Mouse (Mus musculus) limb, embryonic 15.5 days (tissue): Measurements from ENCODE around the gene Atp6v1g3. TPM values are rescaled to one million over a fixed set of nuclear protein-coding genes. Genes with fewer than 3 reads are reported as not detected.

Source experiments
- ATAC-seq: fragments of 200-750 bp; cut with Nextera tagmentation; 2 replicates; pipeline ENCODE4 v1.8.0; 2017; ENCODE audit warnings: low read depth, moderate TSS enrichment; ENCODE audit not compliant: insufficient number of reproducible peaks, low FRiP score, low TSS enrichment
- H3K27ac ChIP-seq: fragments of 300-500 bp; sonication (generic); 2 replicates; pipeline ENCODE4 v1.5.1; 2015; ENCODE audit warnings: moderate library complexity, mild to moderate bottlenecking, inconsistent platforms
- H3K27me3 ChIP-seq: fragments of 300-500 bp; sonication (generic); 2 replicates; pipeline ENCODE4 v1.6.1; 2015; ENCODE audit warnings: inconsistent platforms
- H3K36me3 ChIP-seq: fragments of 300-500 bp; sonication (generic); 2 replicates; pipeline ENCODE4 v1.6.1; 2015; ENCODE audit warnings: inconsistent platforms
- H3K4me1 ChIP-seq: fragments of 300-500 bp; sonication (generic); 2 replicates; pipeline ENCODE4 v1.6.1; 2015; ENCODE audit warnings: inconsistent platforms
- H3K4me2 ChIP-seq: fragments of 300-500 bp; sonication (generic); 2 replicates; pipeline ENCODE4 v1.6.1; 2015; ENCODE audit warnings: mild to moderate bottlenecking, inconsistent platforms
- H3K4me3 ChIP-seq: fragments of 300-500 bp; sonication (generic); 2 replicates; pipeline ENCODE4 v1.5.1; 2015; ENCODE audit warnings: mild to moderate bottlenecking, inconsistent platforms
- H3K9ac ChIP-seq: fragments of 300-500 bp; sonication (generic); 2 replicates; pipeline ENCODE4 v1.6.1; 2015; ENCODE audit warnings: inconsistent platforms
- H3K9me3 ChIP-seq: fragments of 300-500 bp; sonication (generic); 2 replicates; pipeline ENCODE4 v1.6.1; 2016; ENCODE audit warnings: inconsistent platforms
- WGBS: fragments of 180-500 bp; shearing (Covaris S2); methylation state at CpG from one replicate; pipeline ENCODE4 v1.1.7; 2015; 5-methylcytosine and 5-hydroxymethylcytosine counted together
- polyA plus RNA-seq: library from polyadenylated mRNA; unstranded; fragments of >200 nt; fragmentation: Nextera tagmentation; extraction: Ambion mirVana; gene quantifications from 2 replicates; pipeline ENCODE4 v1.2.1, GENCODE M21; 2015

Gene Atp6v1g3
- polyA plus RNA-seq, 1 experiment from 2014 or later, result 0.08 TPM

GRCm38 (mm10) chr1:138294487-138294886 is 20.9 kb downstream of the Atp6v1g3 start:
- Histone ChIP-seq H3K4me2 (no peak overlapping the region), H3K27me3 (no peaks in the 10 kb centered on the region), H3K4me3 (no peak overlapping the region), H3K9ac (no peak overlapping the region), H3K4me1 (no peaks in the 10 kb centered on the region), H3K27ac (no peak overlapping the region), H3K9me3 (no peaks in the 10 kb centered on the region), H3K36me3 (no peaks in the 10 kb centered on the region)
- WGBS, result 82% methylated on average over 5 of the region's 5 CpGs
- ATAC-seq, result no peak

- Histone ChIP-seq H3K4me2 (no peak overlapping the region), H3K4me3 (no peak overlapping the region), H3K9me3 (no peaks in the 10 kb centered on the region), H3K9ac (no peak overlapping the region), H3K27me3 (no peaks in the 10 kb centered on the region), H3K27ac (no peak overlapping the region), H3K36me3 (no peaks in the 10 kb centered on the region), H3K4me1 (no peaks in the 10 kb centered on the region)
- no peak for ATAC-seq
- WGBS, result 20% methylated on average over 2 of the region's 2 CpGs
Measured at GRCm38 (mm10) chr1:138298156-138298555, 24.6 kb downstream of the Atp6v1g3 start.

DNA sequence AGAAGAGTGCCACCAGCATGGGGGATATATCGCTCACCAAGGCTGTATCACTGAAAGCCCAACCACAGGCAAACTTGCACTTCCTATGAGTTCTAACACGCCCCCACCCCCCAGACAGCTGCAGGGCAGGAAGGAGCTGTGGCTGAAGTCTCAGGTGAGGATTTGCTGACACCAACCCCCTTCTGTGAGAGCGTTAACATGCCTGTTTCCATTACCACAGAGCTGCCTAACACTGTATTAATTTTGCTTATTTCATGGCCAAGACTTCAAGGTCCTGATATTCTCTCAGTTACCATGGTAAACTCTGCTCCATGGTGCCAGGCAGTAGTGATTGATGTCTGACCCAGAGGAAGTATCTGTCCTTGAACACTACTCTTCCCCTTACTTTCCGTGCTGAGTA is 26.0 kb downstream of the Atp6v1g3 start:
- Histone ChIP-seq H3K36me3 (no peaks in the 10 kb centered on the region), H3K9me3 (no peaks in the 10 kb centered on the region), H3K27ac (no peak overlapping the region), H3K9ac (no peak overlapping the region), H3K27me3 (no peaks in the 10 kb centered on the region), H3K4me2 (no peak overlapping the region), H3K4me1 (no peaks in the 10 kb centered on the region), H3K4me3 (no peak overlapping the region)
- WGBS, result 64% methylated on average over 4 of the region's 4 CpGs
- ATAC-seq, result no peak

DNA sequence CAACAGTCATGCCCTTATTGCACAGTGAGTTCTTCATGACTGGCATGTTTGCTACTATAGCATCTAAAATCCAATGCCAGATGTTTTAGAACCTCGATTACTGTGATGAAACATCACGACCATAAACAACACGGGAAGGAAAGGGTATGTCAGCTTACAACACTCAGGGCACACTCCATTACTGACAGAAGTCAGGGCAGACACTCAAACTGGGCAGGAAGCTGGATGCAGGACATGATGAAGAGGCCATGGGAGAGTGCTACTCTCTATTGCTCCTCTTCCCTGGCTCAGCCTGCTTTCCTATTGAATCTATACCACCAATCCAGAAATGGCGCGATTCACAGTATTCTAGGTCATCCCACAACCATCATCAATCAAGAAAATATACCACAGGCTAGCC is 28.4 kb downstream of the Atp6v1g3 start:
- no peaks in the 10 kb centered on the region for H3K9me3 ChIP-seq

DNA sequence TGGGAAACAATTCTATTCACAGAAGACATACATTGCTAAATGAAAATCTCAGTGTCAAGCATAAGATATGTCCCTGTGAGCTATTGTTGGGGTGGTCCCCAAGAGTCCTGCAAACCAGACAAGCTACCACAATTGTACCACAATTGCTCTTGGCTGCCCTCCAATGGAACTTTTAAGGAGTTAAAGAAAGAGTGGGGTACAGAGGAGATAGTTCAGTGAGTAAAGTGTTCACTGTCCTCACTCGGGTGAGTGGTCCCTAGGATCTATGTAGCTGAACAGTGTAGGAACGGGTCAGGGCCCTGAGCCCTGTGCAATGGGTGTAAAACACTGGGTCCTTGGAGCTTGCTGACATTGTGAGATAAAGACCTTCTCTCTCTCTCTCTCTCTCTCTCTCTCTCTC is 29.2 kb downstream of the Atp6v1g3 start:
- no peaks in the 10 kb centered on the region for H3K27me3 ChIP-seq

More for the DNA sequence above, 28.4 kb downstream of the Atp6v1g3 start:
- H3K9ac ChIP-seq, result no peak overlapping the region
- H3K27me3 ChIP-seq, result no peaks in the 10 kb centered on the region
- no peak overlapping the region for H3K4me2 ChIP-seq
- H3K36me3 ChIP-seq, result no peaks in the 10 kb centered on the region
- H3K27ac ChIP-seq, result no peak overlapping the region
- no peaks in the 10 kb centered on the region for H3K4me1 ChIP-seq
- no peak overlapping the region for H3K4me3 ChIP-seq
- no peak for ATAC-seq
- 77% methylated on average over 5 of the region's 5 CpGs for WGBS

DNA sequence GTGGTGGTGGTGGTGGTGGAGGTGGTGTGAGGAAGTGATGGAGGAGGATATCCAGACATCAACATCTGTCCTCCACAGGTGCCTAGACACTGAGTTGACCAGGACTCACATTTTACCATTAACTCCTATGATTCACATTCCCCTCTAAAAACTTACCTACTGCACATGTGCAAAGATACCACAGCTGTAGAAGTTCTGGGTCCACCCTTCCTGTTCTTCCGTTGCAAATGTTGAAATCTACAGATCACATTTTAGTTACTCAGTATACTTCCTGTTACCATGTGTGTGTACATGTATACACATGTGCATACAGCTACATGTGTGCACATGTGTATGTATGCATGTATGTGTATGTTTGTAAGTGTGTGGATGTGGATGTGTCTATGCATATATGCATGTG is 29.8 kb downstream of the Atp6v1g3 start:
- Histone ChIP-seq H3K4me2 (no peak overlapping the region), H3K4me3 (no peak overlapping the region), H3K27me3 (no peaks in the 10 kb centered on the region), H3K9ac (no peak overlapping the region), H3K4me1 (no peaks in the 10 kb centered on the region), H3K36me3 (no peaks in the 10 kb centered on the region), H3K9me3 (no peaks in the 10 kb centered on the region), H3K27ac (no peak overlapping the region)
- no peak for ATAC-seq
- WGBS, result 80% methylated on average over 1 of the region's 1 CpGs

More for the DNA sequence above, 29.2 kb downstream of the Atp6v1g3 start:
- Histone ChIP-seq H3K9me3 (no peaks in the 10 kb centered on the region), H3K9ac (no peak overlapping the region), H3K4me2 (no peak overlapping the region), H3K4me3 (no peak overlapping the region), H3K36me3 (no peaks in the 10 kb centered on the region), H3K27ac (no peak overlapping the region), H3K4me1 (no peaks in the 10 kb centered on the region)
- no peak for ATAC-seq
- WGBS, result 88% methylated on average over 2 of the region's 2 CpGs

- Histone ChIP-seq H3K4me3 (no peak overlapping the region), H3K27me3 (no peaks in the 10 kb centered on the region), H3K36me3 (no peaks in the 10 kb centered on the region), H3K4me1 (no peaks in the 10 kb centered on the region), H3K27ac (no peak overlapping the region), H3K9ac (no peak overlapping the region), H3K4me2 (no peak overlapping the region), H3K9me3 (no peaks in the 10 kb centered on the region)
- ATAC-seq, result no peak
- 65% methylated on average over 8 of the region's 8 CpGs for WGBS
Measured at GRCm38 (mm10) chr1:138304141-138304915, 30.8 kb downstream of the Atp6v1g3 start.

DNA sequence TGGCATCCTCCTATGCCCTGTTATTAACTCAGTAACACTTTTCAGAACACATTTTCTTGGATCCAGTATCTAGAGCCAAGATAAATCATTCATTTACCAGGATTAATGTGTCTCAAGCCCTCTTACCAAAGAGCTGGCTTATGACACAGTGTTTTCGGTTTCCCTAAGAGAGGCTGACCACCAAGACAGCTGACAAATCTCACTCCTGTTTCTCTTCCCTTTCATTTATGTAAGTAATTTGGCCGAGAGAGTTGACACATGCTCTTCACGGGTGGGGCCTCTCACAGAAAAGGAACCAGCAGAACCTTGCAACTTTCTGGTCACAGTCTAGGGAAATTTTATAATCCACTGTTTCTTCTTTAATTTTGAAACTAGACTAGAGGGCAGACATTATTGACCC is 49.1 kb downstream of the Atp6v1g3 start:
- no peak overlapping the region for H3K27ac ChIP-seq
- WGBS, result 77% methylated on average over 3 of the region's 3 CpGs
- H3K9me3 ChIP-seq, result no peaks in the 10 kb centered on the region
- no peaks in the 10 kb centered on the region for H3K4me1 ChIP-seq
- ATAC-seq, result no peak
- no peaks in the 10 kb centered on the region for H3K27me3 ChIP-seq
- no peak overlapping the region for H3K4me2 ChIP-seq
- H3K4me3 ChIP-seq, result no peak overlapping the region
- H3K36me3 ChIP-seq, result no peaks in the 10 kb centered on the region
- no peak overlapping the region for H3K9ac ChIP-seq

- Histone ChIP-seq H3K9ac (no peak overlapping the region), H3K27me3 (no peaks in the 10 kb centered on the region), H3K4me1 (no peaks in the 10 kb centered on the region), H3K36me3 (no peaks in the 10 kb centered on the region), H3K4me3 (no peak overlapping the region), H3K4me2 (no peak overlapping the region), H3K27ac (no peak overlapping the region), H3K9me3 (no peaks in the 10 kb centered on the region)
- ATAC-seq, result no peak
- WGBS, result 83% methylated on average over 4 of the region's 4 CpGs
Measured at GRCm38 (mm10) chr1:138323076-138323630, 49.6 kb downstream of the Atp6v1g3 start.

DNA sequence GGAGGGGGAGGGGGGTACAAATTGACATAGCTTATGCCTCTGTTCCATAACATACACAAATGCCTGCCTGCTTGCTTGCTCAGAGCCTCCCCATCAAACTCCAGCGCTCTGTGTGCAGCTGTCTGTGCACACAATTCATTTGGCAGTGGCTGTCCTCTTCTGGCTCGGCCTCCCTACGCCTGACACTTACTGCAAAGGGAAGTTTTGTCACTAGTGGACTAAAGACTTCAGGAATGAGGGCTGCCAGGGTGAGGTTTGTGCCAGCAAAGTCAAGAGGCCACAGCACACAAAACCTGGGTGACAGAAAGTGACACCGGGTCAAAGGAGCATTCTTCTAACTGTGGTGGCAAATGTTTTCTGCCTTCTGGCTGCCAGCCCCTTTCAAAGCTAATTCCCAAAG is 52.6 kb downstream of the Atp6v1g3 start:
- Histone ChIP-seq H3K4me2 (no peak overlapping the region), H3K9ac (no peak overlapping the region), H3K27me3 (no peaks in the 10 kb centered on the region), H3K4me1 (no peaks in the 10 kb centered on the region), H3K9me3 (no peaks in the 10 kb centered on the region), H3K27ac (no peak overlapping the region), H3K4me3 (no peak overlapping the region), H3K36me3 (no peaks in the 10 kb centered on the region)
- WGBS, result 35% methylated on average over 4 of the region's 4 CpGs
- no peak for ATAC-seq

DNA sequence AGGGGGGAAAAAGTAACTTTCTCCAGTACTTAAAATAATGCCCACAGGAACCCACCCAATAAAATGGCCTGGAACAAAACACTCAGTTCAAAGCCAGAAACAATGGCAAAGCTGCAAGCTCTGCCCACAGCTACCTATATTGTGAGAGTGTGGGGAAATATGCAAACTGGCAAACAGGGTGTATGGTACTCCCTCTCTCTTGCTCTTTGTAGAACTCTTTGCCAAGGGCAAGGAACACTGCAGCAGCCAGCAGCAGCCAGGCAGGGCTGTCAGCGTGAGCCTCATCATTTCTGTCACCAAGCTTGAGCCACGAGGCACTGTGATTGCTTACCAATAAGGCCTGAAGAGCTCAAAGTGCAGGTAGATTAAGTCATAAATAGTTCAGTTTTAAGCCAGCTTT is 53.0 kb downstream of the Atp6v1g3 start:
- 34% methylated on average over 2 of the region's 2 CpGs for WGBS
- Histone ChIP-seq H3K4me2 (no peak overlapping the region), H3K9ac (no peak overlapping the region), H3K27ac (no peak overlapping the region), H3K4me3 (no peak overlapping the region), H3K36me3 (no peaks in the 10 kb centered on the region), H3K27me3 (no peaks in the 10 kb centered on the region), H3K4me1 (no peaks in the 10 kb centered on the region), H3K9me3 (no peaks in the 10 kb centered on the region)
- ATAC-seq, result no peak

DNA sequence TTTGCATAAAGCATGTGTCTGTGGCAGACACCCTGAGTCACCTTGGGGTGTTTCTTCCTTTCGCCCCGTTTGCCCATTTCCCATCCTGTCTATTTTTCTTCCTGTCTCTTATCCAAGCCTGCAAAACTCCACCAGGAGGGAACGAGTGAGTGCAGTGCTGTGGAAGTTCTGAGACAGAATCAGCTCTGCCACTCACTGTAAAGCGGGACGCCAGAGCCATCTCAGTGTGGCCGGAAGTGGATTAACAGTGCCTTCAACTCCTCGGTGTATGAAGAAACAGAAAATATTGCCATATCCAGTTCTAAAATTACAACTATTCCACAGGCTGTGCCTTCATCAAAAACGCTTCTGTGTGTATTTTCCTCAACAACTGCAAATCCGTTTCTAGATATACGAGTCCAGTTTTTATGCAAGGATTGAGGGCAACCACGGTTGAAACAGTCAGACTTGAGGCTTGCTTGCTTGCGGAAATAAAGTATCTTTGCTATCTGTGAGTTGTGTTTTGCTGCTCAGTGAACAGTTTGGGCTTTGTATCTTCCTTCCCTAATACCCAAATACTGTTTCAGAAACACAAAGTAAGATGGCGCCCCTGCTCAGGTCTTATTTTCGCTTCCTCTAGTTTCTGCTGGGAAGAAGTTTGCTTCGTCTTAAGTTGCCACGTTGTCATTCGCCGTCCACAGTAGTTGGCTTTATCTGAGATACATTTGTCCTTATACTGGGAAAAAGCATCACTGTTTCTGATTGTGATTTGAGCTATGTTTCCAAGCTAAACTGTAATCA is 54.1 kb downstream of the Atp6v1g3 start:
- no peak overlapping the region for H3K4me3 ChIP-seq
- no peak overlapping the region for H3K27ac ChIP-seq
- H3K9me3 ChIP-seq, result no peaks in the 10 kb centered on the region
- ATAC-seq, result no peak
- H3K4me1 ChIP-seq, result no peaks in the 10 kb centered on the region
- H3K36me3 ChIP-seq, result no peaks in the 10 kb centered on the region
- WGBS, result 55% methylated on average over 18 of the region's 18 CpGs
- H3K9ac ChIP-seq, result no peak overlapping the region
- no peak overlapping the region for H3K4me2 ChIP-seq
- H3K27me3 ChIP-seq, result no peaks in the 10 kb centered on the region
